Mouse (Mus musculus) v-Abl transformed pro-B cells (cell line): ENCODE results near the gene Cyb561d1.
"Not testable (repeated sequence)": the region's sequence is repeated elsewhere in the genome, so short reads cannot be mapped to it uniquely, and the experiment has no call there.

Source experiments
- in situ Hi-C, 2 experiments: fragments of 400-800 bp; cut with MboI; formaldehyde crosslinking; loops; one replicate each; pipeline ENCODE4 v1.15.1; 2025; ENCODE audit not compliant: unreplicated experiment in 2 of 2

Cyb561d1 gene

DNA sequence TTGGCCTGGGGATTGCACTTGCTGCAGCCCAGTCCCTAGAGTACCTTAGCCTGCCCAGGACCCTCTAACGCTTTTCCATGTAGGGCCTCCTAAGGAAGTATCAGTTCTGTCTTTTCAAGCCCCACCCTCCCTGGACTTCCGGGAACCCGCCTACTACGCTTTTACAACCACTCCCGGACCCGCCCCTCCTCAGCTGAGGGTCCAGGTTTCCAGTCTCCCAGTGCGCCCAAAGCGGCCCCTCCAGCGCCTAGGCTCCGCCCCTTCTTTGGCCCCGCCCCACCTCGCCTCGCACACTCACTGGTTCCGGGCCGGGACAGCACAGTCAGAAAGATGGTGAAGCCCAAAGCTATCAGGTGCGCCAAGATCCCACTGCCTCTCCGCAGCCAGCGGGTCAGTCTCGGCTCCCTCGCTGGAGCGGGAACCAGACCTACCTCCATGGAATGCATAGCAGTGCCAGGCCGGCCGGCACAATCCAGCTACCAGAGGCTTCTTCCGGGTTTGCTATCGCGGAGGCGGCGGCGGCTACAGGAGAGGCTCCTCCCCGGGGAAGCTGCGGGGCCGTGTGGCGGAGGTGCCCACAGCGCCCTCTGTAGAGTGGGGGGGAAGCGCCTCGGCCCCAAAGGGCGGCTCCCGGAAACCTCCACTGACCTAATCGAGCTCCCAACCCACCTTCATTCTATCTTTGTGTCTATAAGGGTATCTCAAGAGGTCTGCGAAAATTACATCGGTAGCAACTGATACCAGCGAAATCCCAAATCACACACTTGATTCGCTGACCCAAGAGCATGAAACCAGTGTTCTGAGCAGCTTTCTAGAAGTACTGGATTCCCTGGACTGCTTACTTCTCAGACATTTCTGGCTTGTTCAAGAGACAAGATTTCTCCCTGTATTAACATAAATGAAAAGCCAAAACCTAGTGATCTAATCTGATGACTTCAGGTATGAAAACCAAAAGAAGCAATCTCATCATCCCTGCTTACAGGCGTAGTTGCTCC lies at the start of gene Cyb561d1:
Gene Cyb561d1, minus strand, starts transcription at position 884 of the 995 bp plus-strand sequence.
- in situ Hi-C loops: loop anchor here (5.0 kb wide), 1 partner anchor 33 kb away; no protein-coding TSS in a partner anchor

DNA sequence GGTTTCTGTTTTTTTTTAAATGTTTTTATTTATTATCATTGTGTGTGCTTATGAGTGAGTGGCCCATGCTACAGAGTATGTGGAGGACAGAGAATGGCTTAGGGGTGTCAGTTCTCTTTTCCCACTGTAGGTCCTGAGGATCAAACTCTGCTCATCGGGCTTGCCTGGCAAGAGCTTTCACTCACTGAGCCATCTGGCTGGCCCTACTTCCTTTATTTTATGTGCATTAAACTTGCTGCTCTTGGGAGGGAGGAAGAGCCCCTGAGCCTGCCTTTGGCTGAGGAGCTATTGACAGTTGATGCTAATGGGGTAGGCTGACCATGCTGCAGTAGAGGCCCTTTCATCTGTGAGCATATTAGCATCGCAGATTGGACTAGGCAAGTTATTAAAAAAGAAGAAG lies 45.8 kb upstream of the Cyb561d1 start:
- in situ Hi-C loops: no loop called here

DNA sequence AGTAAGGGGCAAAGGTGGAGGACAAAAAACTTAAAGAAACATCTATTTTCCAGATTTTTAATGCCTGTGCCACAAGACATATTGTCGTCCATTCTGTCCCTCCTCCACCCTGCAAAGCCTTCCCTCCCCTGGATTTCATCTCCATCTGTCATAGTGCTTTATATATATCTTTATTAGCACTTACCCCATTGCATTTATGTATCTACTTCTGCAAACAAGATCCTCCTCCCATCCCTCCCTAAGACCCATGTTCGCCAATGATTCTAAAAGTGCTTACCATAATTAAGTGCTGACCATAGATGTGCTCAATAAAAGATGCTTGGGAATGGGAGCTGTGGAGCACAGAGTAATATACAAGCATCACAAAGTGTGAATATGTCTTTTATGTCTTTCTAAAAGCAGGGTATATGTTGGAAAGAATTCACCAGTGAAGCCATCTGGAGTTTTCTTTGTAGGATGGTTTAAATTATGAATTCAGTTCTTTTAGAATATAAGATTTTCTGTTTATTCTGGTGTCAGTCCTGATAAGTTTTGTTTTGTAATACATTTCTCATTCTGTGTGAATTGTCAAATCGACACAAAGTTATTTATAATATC lies 40.3 kb upstream of the Cyb561d1 start:
- in situ Hi-C loops: no loop called here

DNA sequence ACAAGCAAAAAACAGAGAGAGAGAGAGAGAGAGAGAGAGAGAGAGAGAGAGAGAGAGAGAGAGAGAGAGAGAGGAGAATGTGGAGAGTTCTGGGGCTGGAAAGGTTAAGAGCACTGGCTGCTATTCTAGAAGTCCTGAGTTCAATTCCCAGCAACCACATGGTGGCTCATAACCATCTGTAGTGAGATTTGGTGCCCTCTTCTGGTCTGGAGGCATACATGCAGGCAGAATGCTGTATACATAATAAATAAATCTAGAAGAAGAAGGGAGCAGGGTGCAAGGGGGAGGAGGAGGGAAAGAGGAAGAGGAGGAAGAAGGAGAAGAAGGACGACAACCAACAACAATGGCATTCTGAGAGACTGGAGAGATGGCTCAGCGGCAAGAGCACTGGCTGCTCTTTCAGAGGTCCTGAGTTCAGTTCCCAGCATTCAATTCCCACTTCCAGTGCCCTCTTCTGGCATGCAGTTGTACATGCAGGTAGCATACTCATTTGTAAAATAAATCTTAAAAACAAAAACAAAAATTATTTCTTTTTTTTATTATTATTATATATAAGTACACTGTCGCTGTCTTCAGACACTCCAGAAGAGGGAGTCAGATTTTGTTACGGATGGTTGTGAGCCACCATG lies 36.6 kb upstream of the Cyb561d1 start:
- in situ Hi-C loops: not testable (repeated sequence)

DNA sequence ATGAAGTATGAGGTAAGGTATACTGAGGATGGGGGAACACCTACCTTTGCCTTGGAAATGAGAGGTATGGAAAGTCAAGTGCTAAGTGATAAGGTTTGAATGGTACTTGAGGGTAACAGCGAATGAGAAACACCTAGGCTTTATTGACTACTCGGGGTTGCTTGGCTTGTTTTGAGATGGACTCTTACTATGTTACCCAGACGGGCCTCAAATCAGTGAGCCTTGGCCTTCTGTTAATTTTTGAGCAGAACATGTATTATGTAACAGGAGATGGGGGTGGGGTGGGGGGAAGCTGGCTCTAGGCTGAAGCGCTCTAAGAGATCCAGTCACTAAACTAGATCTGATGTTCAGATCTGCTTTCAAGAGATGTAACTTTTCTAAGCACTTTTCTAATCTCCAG lies 30.6 kb upstream of the Cyb561d1 start:
- in situ Hi-C loops: no loop called here

DNA sequence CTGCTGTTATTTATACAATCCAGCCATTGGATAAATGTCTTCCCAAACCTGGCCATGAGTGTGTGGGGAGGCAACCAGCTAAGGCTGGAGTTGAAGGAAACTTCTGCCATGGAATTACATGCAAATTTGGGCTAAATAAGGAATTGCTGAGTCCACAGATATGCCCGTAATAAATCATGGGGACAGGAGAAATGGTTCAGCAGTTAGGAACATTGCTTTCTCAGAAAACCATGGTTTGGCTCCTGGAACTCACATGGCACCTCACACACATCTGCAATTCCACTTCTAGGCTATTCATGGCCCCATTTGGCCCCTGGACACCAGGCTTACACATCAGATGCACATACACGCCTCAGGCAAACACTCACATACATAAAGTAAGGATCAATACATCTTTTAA lies 26.5 kb upstream of the Cyb561d1 start:
- in situ Hi-C loops: no loop called here

DNA sequence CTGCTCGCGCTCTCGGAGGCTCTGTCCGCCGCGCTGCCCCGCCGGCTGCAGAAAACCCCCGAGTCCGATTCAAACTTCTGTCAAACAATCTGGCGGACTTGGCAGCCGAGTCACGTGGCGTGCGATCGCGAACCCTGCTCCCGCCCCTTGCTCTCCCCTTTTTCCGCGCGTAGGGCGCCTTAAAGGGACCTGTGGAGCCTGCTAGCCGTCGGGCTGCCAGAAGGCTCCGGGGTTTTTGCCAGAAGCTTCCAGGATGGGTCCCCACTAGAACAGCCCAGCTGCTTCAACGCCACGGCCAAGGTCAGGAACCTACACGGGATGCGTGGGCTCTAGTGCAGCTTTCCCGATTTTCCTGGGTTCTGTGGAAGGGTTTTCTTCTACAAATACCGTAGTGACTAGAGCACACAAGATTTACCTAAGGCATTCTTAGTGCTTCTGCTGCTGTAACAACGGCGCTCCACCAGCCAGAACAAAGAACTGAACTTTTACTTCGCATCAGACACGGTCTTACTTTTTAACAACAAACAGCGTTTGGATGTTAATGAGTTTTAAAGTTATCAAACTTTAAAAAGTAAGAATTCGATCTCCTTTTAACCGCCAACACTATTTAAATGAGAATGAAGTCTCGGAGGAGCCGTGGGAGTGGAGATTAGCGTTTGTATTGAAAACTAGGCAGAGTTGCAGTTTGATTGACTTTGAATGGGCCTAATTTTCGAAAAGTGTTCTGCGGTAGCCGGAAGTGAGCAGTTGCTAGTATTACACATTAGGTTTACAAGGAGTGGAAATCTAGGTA lies 25.7 kb upstream of the Cyb561d1 start, which contains the start of gene Sypl2:
Gene Sypl2, minus strand, starts transcription at position 91 of the 793 bp plus-strand sequence.
- in situ Hi-C loops: no loop called here

DNA sequence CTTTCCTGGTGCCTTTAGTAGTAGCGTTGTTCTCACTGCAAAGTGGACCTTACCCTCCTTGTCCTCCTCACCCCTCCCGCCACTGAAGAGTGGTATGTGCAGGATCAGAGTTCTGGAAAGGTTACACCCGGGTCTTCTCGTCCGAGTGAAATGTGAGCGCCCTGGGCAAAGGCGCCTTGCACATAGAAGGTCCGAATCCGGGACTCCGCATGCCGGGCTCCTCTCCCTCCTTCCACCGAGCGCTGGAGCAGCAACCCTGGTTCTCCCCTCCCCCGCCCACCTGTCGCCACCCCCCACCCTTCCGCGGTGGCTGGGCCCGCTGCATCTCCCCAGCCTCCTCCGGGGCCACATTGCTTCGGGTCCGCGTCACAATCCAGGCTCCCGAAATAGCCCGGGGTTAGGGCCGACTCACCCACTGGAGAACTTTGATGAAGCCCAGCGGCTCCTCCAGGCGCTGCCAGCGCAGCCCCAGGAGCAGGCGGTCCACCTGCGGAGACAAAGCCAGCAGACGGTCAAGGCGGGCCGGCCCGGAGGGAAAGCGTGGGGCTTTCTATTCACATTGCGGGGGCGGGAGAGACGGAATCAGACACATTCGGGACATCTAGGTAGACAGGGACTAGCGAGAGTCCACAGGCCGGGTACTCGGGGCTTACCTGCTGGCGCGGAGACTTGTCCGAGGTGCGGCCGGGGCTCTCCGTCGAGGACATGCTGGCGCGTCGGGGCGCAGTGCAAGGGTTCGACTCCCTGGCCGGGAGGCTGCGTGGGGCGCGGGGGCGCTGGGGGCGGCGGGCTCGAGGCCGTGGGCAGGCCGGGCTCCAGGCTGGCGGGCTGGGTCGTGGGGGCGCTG lies 24.9 kb upstream of the Cyb561d1 start:
- in situ Hi-C loops: no loop called here

DNA sequence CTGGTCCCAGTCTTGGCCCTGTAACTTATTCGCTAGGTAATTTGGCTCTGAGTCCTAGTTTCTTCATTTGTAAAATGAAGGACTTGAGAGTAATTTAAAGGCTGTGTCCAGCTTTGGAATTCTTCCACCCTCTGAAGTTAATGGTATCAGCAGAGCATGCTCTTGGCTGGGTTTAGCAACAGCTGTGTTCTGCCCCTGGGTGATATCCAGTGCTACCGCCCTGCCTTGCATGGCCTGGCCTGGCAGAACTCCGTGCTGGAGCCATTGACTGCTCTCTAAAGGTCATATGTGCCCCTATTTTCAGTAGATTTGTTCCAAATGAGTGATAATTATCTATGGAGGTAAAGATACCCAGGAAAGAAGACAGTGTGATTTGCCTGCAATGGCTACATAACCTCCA lies 19.6 kb upstream of the Cyb561d1 start:
- in situ Hi-C loops: no loop called here

DNA sequence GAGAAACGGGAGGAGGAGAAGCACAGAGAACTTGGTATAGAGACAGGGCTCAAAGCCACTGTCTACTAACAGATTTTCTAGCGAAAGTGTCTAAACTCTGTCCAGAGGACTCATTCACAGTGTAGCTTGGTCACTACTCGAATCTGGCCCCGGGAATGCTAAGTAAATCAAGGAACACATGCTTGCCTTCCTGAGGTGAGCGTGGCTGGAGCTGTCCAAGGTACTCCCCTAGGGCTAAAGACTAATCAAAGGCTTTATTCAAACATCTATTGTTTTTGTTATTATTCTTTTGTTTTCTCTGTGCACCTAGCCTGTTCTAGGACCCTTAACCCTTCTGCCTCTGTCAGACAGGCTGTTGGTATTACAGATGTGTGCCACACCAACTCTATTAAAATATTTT lies 13.7 kb upstream of the Cyb561d1 start:
- in situ Hi-C loops: loop anchor here (5.0 kb wide), 2 partner anchors 38 to 173 kb away; no protein-coding TSS in a partner anchor

DNA sequence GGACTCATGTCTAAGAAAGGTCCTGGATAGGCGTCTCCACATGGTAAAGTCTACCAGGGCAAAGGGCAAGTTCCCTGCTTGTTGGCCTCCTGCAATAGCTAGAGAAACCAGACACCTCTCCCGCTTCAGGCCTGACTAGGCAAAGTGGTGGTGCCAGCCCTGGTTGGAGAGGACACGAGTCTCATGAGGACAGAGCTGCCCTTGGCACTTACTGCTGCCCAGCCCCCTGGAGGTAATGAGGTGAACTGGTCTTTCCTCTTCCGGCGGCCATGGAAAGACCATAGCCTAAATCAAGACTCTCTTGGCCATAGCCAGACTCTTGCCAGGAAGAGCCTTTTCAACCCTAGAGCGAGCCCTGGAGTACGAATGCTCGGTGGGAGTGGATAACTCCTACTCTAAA lies 11.4 kb upstream of the Cyb561d1 start:
- in situ Hi-C loops: loop anchor here in 1 of 2 experiments (5.0 kb wide), 1 partner anchor 175 kb away; no protein-coding TSS in a partner anchor

DNA sequence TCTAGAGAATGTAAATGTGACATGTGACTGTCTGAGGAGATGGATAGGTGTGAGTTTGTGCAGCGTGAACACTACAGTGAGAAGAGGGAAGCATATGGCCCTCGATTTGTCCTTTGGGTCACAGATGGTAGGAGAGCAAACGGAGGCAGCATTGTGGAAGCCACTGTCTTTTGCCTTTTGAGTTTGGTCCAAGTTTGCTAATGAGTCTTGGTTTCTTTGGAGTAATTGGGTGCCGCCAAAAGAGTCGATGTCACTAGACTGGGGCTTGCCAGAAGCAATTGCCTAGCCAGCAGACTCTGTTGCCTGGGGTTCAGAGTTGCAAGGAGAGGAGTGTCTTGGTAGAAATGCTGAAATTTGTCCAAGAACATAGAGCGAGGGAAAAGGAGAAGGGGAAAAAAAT lies 10.8 kb upstream of the Cyb561d1 start:
- in situ Hi-C loops: loop anchor here in 1 of 2 experiments (5.0 kb wide), 1 partner anchor 175 kb away; no protein-coding TSS in a partner anchor

DNA sequence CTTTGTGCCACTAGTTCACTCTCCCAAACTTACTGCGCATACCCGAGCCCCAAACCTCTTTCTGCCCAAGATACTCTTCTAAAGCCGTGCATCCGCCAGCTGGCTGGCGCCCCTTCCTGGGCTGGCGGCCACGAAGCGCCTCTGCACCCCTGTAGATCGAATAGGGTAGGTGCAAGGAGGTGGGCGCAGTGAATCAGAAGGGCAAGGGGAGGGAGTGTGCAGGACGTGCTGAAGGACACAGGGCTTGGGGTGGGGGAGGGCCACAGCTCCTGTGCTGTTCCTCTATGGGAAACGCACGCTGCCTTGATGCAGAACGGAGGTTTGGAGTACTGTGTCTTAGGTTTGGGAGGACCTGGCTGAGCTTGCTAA lies 9.7 kb upstream of the Cyb561d1 start, which contains the start of gene Atxn7l2:
Gene Atxn7l2, minus strand, starts transcription at position 164 of the 369 bp plus-strand sequence.
- in situ Hi-C loops: loop anchor here in 1 of 2 experiments (5.0 kb wide), 1 partner anchor 177 kb away; no protein-coding TSS in a partner anchor

DNA sequence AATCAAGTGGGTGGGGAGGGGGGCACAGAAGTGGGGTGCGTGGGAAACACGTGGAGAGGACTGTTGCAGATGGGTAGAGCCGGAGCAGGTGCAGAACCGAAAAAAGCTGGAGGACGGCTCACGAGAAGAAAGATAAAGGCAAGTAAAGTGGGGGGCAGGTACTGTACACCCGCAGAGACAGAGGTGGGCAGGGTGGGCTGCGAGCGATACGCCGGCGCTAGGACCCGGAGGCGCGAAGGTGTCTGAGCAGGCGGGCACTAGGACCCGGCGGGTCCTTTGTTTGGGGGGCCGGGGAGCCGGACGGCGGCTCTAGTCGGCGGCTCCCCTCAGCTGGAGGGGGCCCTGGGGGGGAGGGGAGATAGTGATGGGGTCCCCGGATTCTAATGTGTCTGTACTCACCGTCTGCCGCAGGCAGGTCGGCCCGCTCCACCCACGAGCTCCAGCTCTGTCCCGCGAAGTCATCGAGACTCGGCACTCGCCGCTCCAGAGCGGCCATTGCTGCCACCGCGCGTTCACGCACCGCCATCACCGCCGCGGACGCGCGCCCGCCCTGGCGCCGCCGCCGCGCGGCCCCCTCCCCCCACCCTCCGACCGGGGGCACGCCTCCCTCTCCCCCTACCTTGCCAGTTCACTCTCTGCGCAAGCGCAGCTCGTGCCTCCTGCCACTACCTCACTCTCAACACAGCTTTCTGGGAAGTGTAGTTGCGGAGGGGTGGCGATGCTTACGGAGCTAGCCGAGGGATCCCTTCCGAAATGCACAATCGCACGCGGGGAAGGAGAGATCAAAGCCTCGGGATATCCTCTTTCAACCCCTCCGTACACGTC lies 9.1 kb upstream of the Cyb561d1 start:
- in situ Hi-C loops: loop anchor here (5.0 kb wide), 2 partner anchors 172 to 177 kb away; partner anchors contain the start of gene Psrc1 (in 1 of the 2)

DNA sequence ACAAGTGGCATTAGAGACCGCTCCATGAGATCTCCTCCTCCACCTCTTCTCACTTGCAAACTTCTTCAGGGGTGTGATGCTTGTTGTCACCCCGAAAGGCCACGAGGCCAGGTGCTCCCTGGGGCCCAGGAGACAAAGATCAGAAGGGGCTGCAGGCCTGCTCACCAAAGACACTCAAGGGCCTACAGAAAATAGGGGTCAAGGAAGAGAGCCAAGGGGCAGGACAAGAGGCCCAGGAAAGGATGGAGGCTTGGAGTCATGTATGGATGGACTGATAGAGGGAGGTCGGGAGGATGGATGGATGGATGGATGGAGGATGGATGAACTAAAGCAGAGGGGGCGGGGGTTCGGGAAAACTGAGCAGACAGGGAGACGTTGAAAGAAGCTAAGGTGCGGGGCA lies 8.5 kb upstream of the Cyb561d1 start:
- in situ Hi-C loops: loop anchor here in 1 of 2 experiments (5.0 kb wide), 1 partner anchor 173 kb away; the partner anchor contains the start of gene Psrc1

DNA sequence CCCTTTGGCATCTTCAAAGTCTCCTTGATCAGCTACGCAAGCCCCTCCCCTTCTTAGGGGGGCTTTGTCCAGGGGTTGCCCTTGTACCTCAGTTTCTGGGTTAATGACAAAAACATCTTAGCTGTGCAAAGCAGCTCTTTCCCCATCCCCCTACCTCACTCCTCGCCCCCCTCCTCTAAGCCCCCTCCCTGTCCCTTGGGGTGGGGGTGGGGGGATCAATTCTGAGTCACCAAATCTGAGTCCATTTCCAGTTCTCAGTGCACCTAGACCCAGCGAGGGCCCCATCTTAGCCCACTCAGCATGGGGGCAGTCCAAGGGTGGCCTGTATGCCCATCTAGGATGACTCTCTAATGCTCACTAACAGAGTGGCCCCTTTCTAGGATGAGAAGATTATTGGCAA lies 8.0 kb upstream of the Cyb561d1 start:
- in situ Hi-C loops: loop anchor here in 1 of 2 experiments (5.0 kb wide), 1 partner anchor 173 kb away; the partner anchor contains the start of gene Psrc1

DNA sequence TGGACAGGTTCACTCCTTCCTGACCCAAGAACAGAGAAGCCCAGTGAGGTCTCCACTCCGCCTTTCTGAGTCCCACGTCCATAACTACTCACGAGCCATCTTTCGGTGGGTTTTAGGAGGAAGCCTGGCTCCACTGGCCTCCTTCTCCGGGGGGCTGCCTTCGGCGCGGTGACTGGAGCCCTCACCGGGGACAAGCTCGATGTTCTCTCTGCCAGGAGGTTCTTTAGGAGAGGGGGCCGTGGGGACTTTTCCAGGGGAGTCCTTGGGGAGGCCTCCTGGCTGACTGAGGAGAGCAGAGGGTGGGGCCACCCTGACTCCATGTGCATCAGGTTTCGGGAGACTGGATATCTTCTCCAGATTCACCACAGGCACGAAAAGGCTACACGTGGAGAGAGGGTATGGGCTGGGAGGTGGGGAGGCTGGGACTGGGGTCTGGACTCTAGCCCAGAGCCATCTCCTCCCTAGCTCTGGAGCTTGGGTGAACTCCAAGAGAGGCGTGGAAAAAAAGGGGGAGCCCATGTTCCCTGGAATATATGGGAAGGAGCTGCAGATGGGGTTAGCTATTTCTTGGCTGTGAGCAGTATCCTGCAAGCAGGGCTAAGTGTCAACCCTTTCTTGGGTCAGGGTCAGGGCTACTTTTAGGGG lies 5.8 kb upstream of the Cyb561d1 start:
- in situ Hi-C loops: loop anchor here in 1 of 2 experiments (5.0 kb wide), 1 partner anchor 175 kb away; the partner anchor contains the start of gene Psrc1
